Mouse (Mus musculus) 3134 (cell line): ENCODE measurements at regions not wholly inside any gene's neighbourhood (a gene's known extent, or its start where the extent isn't known, plus 50 kb on each side); places are given as distances from the start of the nearest gene placed in this dataset.

Experiments
- DNase-seq: peaks from one replicate; pipeline ENCODE4 v3.0.0-alpha.2; 2011; ENCODE audit warnings: low spot score; ENCODE audit not compliant: insufficient read length; ENCODE audit errors: extremely low read depth

DNA sequence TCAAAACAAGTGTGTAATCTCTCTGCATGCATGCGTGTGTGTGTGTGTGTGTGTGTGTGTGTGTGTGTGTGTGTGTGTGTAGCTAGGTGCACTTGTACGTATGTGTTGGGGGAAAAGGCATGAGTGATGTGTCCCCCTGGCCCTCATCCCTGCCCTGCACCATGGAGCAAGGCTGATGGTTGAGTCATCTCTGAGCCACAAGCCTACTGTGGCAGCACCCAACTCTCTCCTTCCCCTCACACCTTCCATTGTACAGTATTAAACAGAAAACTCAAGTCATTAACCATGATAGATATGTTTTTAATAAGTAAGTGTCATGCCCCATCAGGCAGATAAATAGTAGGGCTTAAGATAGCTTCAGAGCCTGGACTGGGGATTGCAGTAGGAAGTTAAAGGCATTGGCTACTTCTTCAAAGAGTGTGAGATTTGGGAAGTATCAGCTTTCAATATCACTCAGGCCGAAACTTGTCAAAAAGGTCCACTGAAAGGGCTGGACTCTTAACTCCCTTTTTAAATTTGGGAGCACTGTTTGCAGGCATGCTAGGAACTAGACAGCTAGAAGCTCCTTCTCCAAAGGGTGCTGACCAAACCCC is 278.2 kb downstream of the Maf start:
- DNase-seq: no peak

DNA sequence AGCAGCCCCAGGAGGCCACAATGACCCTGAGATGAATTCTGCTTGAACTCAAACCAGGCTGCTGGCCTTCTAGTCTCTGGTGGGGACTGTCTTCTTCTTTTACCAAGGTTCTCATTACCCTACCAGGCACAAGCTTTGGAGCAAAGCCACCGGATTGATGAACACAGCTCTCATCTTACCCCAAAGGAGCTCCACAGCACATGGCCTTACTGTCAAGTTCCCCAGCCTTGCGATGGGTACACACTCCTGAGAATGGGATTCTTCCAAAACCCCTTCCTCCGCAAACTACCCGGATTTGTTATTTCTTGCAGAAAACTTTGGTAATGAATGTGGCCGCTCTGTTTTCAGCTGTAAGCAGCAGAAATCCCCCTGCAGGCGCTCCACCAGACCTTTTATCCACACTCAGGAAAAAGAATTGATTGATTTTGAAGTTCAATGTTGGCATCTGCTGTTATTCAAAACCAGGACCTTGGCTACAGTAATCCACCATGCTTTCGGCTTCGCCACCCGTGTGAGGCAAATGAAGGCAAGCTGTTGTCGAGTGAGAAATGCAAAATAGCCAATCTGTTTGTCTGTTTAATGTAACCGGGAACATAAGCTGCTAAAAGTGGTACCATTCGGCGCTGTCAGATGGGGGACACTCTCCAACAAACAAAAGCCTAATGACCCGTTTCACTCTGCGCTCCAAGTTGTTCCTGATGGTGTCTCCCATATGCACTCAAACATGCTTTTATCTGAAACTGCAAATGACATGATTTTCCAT is 278.9 kb downstream of the Maf start:
- DNase-seq: no peak

DNA sequence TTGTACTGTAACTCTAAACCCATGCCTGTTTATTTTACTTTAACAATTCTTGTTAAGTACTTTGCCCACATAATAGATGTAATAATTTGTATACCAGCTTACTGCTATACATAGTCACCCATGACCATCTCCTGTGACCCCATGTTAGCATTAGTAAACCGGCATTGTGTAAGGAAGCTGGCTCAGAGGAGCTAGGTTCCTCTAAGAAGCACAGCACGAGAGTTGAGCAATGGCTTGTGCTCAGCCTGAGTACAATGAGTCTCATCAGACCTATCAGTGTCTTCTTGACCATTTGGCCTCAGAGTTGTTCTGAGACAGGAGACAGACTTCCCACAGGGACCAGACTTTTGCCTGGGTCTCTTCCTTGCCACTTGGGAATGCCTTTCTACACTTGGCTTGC is 279.6 kb downstream of the Maf start:
- DNase-seq: no peak

DNA sequence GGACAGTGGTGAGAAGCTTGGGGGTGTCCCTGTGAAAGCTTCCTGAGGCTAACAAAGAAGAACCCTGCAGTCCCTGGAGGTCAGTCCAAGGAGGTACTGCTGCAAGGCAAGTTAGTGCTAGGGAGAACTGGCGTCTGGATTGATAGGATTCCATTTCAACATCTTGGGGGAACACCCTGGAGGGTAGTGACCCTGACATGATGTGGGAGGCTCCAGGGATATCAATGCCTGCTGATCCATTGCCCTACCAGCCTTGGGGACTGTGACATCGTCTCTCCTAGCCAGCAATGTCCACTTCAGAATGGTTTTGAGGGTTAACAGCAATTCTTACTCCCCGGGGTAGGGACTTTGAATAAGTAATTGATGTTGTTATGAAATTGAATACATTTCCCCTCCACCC is 280.1 kb downstream of the Maf start:
- DNase-seq: no peak

DNA sequence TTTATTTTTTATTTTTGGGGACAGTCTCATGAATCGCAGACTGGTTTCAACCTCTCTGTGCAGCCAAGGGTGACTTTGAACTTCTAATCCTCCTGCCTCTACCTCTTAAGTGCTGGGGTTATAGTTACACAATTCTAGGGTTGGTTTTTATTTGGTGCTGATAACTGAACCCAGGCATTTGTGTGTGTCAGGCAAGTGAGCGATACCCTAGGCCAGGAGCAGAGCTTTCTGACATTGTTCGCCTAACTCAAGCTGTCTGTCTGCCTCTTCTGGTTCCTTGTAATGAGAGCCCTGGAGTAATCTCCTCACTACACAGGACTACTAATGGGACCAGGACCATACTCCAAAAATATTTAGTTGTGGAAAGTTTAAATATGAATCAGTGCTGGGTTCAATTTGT is 281.1 kb downstream of the Maf start:
- DNase-seq: no peak

DNA sequence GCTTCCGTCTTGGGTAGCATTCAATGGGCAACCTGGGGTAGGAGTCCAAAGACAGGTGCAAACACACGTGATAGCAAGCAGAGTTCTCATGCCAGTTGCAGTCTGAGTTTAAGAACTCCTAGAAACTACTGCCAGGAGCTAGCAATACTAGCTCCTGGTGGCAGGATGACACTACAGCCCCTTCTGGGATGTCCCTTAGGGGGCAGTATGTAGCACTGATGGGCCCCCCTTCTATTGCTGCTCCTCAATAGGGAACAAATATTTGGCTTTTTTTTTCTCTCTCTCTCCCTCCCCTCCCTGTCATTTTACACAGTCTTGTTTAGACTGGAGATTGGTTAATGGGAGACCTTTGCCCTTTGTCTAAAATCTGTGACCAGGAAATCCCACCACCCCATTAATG is 282.2 kb downstream of the Maf start:
- no peak for DNase-seq

DNA sequence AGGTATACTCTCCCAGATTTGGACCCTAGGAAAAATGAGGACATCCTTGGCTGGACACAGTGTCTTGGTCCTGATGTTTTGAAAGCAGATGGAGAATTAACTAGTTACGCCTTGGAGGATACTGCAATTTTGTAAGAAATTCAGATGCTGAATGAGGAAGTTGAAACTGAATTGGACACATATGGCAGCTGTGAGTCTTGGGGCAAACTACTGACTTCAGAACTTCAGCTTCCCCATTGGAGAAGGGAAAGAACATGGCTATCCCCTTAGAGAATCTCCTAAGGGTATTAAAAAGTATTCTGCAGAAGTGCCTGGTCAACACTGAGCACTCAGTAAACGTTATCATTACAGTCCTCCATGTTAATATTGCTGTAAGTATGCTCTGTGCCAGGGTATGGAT is 283.9 kb downstream of the Maf start:
- no peak for DNase-seq

DNA sequence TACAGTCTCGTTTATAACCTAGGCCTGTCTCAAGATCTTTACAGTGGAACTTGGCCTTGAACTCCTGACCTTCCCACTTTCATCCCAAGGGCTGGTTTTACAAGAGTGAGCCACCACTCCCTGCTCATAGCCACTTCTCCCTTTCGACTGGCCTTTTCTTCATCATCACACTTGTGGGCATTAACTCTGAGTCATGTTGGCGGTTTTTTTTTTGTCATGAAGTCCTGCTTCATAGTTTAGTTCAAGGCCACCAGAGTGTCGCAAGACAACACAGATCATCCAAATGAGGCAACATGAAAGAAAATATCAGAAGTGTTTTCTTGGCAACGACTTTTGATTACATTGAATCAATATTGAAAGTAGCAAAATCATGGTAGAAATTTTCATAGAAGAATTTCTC is 284.5 kb downstream of the Maf start:
- peak; percentile 11 for DNase-seq

DNA sequence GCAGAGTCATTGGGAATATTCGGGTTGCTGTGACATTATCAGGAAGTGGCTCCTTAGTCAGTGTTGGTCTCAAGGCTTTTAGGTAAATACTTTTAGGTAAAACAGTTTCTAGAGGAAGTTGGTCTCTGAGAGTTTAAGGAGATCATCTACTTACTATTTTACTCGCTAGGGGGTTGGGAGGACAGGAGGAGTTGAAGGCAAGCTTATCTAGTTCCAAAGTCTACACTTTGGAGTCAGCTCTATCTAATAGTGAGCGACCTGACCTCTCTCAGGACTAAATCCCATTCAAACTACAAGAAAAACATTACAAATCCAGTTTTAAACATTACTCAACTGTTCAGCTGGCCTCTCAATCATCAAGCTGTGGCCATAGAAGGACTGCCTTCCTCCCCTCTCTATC is 287.1 kb downstream of the Maf start:
- DNase-seq: no peak

DNA sequence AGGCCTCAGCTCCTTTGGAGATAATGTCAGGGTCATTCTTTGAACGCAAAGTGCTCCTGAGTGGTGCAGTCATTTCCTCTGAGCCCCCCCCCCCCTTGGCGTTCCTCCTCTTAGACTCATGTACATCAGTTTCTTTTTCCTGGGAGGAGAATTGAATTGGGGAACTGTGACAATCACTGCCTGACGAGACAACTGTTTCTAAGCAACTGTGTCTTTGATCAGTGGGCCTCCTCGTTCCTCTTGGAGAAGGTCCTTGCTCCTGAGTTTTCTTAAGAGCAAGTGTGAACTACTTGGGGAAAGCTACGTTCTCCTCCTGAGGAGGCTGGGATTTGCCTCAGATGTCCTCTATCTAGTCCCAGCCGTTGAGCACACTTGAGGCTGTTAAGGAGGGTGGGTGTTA is 287.5 kb downstream of the Maf start:
- no peak for DNase-seq

DNA sequence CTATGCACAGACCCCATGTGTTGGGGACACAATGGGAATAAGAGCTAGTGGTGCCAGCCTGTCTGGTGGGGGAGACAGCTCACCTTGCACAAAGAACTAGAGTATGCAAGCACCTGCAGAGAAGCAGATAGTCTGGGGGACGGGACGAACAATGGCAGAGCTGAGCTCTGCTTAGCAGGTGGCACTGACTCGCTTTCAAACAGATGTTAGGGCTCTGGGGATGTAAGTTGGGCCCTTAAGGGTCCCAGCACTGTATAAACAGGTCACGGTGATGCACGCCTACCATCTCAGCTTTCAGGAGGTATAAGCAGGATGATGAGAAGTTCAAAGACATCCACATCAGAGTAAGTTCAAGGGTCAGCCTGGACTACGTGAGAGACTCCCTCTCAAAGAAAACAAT is 289.5 kb downstream of the Maf start:
- DNase-seq: no peak

DNA sequence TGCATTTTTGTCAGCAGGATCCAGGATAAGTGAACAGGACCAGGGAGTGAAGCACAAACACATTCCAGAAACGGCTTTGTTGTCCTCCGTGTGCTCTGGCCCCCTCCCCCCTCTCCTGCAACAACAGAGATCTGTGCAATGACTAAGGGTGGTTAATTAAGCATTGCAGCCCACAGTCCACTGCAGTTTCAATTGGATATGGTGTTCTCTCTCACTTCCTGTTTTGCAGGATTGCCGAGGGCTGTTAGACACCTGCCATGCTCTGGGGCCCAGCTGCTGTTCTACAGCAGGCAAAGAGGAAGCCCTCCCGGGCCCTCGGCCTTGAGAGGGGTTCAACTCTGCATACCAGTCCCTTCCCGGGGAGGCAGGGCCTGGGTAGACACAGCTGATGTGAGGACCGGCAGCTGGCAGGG is 293.5 kb downstream of the Maf start:
- no peak for DNase-seq

DNA sequence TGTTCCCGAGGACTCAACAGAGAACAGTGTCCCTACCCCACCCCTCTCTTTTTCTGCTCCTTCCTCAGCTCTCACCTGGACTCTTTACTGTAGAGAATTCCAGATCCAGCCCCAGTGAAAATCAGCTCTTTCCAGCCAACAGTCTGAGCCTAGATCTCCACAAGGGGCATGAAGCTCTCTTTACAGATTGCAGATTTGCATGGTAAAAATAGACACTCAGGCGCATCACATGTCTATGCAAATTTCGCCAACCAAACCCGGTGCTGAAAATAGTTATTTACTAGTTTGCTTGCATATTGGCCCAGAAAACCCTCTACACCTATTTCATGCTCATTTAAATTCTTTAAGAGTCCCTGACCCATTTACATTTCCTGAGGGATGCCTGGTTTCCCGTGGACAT is 295.8 kb downstream of the Maf start:
- DNase-seq: no peak

DNA sequence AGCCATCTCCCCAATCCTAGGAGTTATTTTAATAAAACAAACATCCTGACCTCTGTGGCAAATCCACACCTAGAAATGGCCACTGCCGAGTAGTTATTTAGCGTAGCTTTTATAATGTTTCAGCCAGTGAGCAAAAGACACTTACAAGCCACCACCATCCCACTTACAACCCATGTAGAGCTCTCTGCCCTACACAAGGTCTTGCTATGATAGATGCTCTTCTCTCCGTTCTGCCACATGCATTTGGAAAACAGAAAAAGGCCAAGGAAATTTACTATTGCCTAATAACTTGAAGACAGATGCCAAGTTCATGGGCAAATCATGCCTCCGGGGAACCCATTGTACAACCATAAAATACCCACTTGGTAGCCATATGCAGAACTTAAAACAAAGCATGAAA is 296.5 kb downstream of the Maf start:
- DNase-seq: no peak

DNA sequence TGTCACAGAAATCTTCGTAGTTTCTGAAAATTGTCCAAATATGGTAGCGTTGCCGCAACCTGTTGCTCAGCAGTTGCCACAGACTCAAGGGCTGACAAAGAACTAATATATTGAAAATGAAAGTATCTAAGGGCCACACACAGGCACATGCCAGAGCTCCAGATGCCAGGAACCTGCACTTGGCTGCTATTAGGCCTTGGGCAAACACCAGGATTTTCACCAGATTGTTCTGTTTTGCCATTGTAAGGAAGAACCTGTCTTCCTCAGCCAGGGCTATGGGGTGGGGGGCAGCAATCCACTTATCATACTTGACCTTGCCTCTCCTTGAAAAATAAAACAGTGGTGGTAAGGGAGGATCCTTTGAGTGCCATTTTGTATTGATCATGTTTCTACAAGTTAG is 297.4 kb downstream of the Maf start:
- DNase-seq: no peak

DNA sequence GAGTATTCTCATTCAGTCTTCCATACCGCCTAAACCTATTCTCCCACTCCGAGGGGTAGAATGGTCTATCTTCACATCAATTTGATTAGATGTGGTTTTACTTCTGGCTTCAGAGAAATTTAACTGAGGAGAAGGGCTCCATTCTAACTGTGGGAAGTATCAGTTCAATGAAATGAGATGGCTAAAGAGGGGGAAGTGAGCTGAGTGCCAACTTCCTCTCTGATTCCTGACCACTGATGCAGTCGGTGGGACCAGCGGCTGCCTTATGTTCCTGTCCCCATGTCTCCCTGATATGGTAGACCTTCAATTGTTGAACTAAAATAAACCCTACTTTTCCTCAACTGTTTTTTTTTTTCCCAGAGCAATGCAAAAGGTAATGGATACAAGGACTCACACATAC is 300.1 kb downstream of the Maf start:
- DNase-seq: no peak

DNA sequence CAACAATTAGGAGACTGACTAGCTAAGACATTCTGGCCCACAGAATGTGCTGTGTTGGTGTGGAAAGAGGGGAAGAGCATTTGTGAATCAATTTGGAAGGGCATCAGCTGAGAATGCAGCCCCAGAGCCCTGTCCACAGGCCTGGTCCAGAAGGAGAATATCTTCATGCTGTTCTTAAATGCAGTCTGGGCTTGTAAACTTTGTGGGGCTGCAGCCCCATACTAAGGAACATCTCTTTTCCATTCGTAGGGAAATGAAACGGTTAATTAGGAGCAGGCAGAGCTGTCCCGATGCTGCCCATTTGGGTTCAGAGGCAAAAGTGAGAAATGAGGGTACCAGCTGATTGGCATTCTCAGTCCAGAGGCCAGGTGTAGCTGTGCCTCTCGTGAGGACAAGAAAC is 304.0 kb downstream of the Maf start:
- DNase-seq: no peak

DNA sequence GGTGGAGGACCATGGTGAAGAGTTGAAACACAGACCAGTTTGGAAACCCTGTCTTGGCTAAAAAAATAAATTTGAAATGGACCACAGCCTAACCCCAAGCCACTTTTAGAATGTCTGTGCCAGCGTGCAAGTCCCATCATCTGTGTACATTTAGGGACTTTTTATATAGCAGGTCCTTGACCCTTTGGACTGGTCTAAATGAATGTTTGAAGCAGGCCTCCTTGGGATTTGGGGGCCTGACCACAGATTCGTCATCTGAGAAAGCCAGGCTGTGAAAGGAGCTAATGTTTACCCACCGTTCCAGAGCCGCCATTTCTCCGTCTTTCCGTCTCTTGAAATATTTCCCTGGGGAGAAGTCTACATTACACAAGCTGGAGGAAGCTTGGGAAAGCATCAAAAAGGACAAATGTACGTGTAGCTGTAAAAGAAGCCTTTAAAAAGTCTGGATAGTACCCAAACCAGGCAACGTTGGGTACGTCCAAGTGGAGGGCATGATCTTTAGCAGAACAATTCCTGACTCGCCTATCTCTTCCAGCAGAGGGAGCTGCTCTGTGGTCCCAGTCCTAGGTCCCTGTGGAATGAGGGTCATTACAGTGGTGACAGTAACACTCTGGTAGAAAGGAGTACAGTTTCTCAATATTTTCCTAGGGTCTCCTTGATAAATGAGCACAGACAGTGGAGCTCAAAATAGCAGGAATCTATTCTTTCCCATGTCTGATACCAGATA is 305.0 kb downstream of the Maf start:
- no peak for DNase-seq
